Mouse (Mus musculus) megakaryocyte, embryonic 14.5 days (primary cell): ENCODE data around the gene Pla2g4e. TPM values are rescaled to one million over a fixed set of nuclear protein-coding genes. Genes with fewer than 3 reads are reported as not detected.

ENCODE experiments used
- H3K27me3 ChIP-seq: replicated peaks from 2 replicates; pipeline ENCODE3; 2012; ENCODE audit warnings: inconsistent platforms
- H3K36me3 ChIP-seq: replicated peaks from 2 replicates; pipeline ENCODE3; 2012; ENCODE audit warnings: low read length, inconsistent platforms, mixed read lengths
- H3K4me1 ChIP-seq: 2 replicates; pipeline ENCODE4 v1.6.1; 2012; ENCODE audit warnings: inconsistent platforms
- H3K4me3 ChIP-seq: replicated peaks from 2 replicates; pipeline ENCODE3; 2012; ENCODE audit warnings: moderate library complexity, mild to moderate bottlenecking, inconsistent platforms
- H3K9me3 ChIP-seq: 2 replicates; pipeline ENCODE4 v1.6.1; 2012; ENCODE audit warnings: inconsistent platforms
- FLI1 ChIP-seq: IDR thresholded peaks from 2 replicates; pipeline ENCODE4 v1.6.1; 2012; ENCODE audit warnings: low read length, inconsistent platforms, mixed read lengths
- GATA1 ChIP-seq: IDR thresholded peaks from 3 replicates; pipeline ENCODE4 v1.6.1; 2012; ENCODE audit warnings: mixed read lengths, low read length, inconsistent platforms, borderline replicate concordance
- polyA plus RNA-seq: library from polyadenylated mRNA; stranded (reverse); fragments of >175 nt; gene quantifications from 2 replicates; pipeline ENCODE4 v1.2.3, GENCODE M21; 2012; ENCODE audit warnings: low replicate concordance; ENCODE audit not compliant: insufficient read depth

Pla2g4e gene
- polyA plus RNA-seq, 1 experiment = 0.07 TPM

- peaks cover 93% of the 10 kb centered on the region for H3K36me3 ChIP-seq
- no peaks in the 10 kb centered on the region for H3K9me3 ChIP-seq
- no peak overlapping the region for H3K4me3 ChIP-seq
- H3K4me1 ChIP-seq = peaks cover 71% of the 10 kb centered on the region
- TF ChIP-seq GATA1 (no peak), FLI1 (no peak)
- no peaks in the 10 kb centered on the region for H3K27me3 ChIP-seq
These were observed 98.6 kb downstream of the Pla2g4e start for GRCm38 (mm10) chr2:120146543-120146942.

GRCm38 (mm10) chr2:120144390-120144789 lies 100.7 kb downstream of the Pla2g4e start:
- TF ChIP-seq FLI1 (no peak), GATA1 (no peak)
- Histone ChIP-seq H3K4me1 (peaks cover 69% of the 10 kb centered on the region), H3K9me3 (no peaks in the 10 kb centered on the region), H3K36me3 (peaks cover 92% of the 10 kb centered on the region), H3K4me3 (no peak overlapping the region), H3K27me3 (no peaks in the 10 kb centered on the region)

- Histone ChIP-seq H3K9me3 (no peaks in the 10 kb centered on the region), H3K36me3 (peaks cover 91% of the 10 kb centered on the region), H3K4me1 (peaks cover 64% of the 10 kb centered on the region), H3K4me3 (no peak overlapping the region), H3K27me3 (no peaks in the 10 kb centered on the region)
- no peak for TF ChIP-seq GATA1
- TF ChIP-seq FLI1 = no peak
These were observed 102.8 kb downstream of the Pla2g4e start for GRCm38 (mm10) chr2:120142336-120142735.

GRCm38 (mm10) chr2:120141671-120142070 lies 103.5 kb downstream of the Pla2g4e start:
- TF ChIP-seq FLI1 (no peak), GATA1 (no peak)
- peaks cover 64% of the 10 kb centered on the region for H3K4me1 ChIP-seq

GRCm38 (mm10) chr2:120140326-120140725 lies 104.8 kb downstream of the Pla2g4e start:
- Histone ChIP-seq H3K4me1 (peaks cover 69% of the 10 kb centered on the region), H3K36me3 (peaks cover 93% of the 10 kb centered on the region), H3K27me3 (no peaks in the 10 kb centered on the region), H3K4me3 (no peak overlapping the region), H3K9me3 (no peaks in the 10 kb centered on the region)
- TF ChIP-seq FLI1 = no peak
- TF ChIP-seq GATA1 = no peak

More at GRCm38 (mm10) chr2:120141671-120142070, 103.5 kb downstream of the Pla2g4e start:
- Histone ChIP-seq H3K27me3 (no peaks in the 10 kb centered on the region), H3K36me3 (peaks cover 91% of the 10 kb centered on the region), H3K4me3 (no peak overlapping the region), H3K9me3 (no peaks in the 10 kb centered on the region)

GRCm38 (mm10) chr2:120139091-120139490 lies 106.0 kb downstream of the Pla2g4e start:
- Histone ChIP-seq H3K9me3 (no peaks in the 10 kb centered on the region), H3K27me3 (no peaks in the 10 kb centered on the region), H3K36me3 (peaks cover 94% of the 10 kb centered on the region), H3K4me1 (peaks cover 76% of the 10 kb centered on the region), H3K4me3 (no peak overlapping the region)
- no peak for TF ChIP-seq FLI1
- no peak for TF ChIP-seq GATA1

GRCm38 (mm10) chr2:120137281-120137680 lies 107.9 kb downstream of the Pla2g4e start:
- no peaks in the 10 kb centered on the region for H3K9me3 ChIP-seq
- H3K27me3 ChIP-seq = no peaks in the 10 kb centered on the region
- H3K4me3 ChIP-seq = no peak overlapping the region
- peaks cover 96% of the 10 kb centered on the region for H3K36me3 ChIP-seq
- no peak for TF ChIP-seq GATA1
- no peak for TF ChIP-seq FLI1
- peaks cover 89% of the 10 kb centered on the region for H3K4me1 ChIP-seq

GRCm38 (mm10) chr2:120134453-120135075 lies 110.6 kb downstream of the Pla2g4e start:
- no peaks in the 10 kb centered on the region for H3K27me3 ChIP-seq
- H3K36me3 ChIP-seq = peaks cover 92% of the 10 kb centered on the region
- peak overlapping the region; percentile 70 for H3K4me3 ChIP-seq
- TF ChIP-seq FLI1 = no peak
- TF ChIP-seq GATA1 = no peak
- H3K9me3 ChIP-seq = no peaks in the 10 kb centered on the region
- H3K4me1 ChIP-seq = peaks cover 85% of the 10 kb centered on the region

- Histone ChIP-seq H3K27me3 (no peaks in the 10 kb centered on the region), H3K4me1 (peaks cover 90% of the 10 kb centered on the region), H3K9me3 (no peaks in the 10 kb centered on the region), H3K4me3 (no peak overlapping the region), H3K36me3 (peaks cover 95% of the 10 kb centered on the region)
- TF ChIP-seq FLI1 = no peak
- TF ChIP-seq GATA1 = no peak
These were observed 113.3 kb downstream of the Pla2g4e start for GRCm38 (mm10) chr2:120131881-120132280.

GRCm38 (mm10) chr2:120129252-120129908 lies 115.8 kb downstream of the Pla2g4e start:
- Histone ChIP-seq H3K36me3 (peaks cover 95% of the 10 kb centered on the region), H3K4me1 (peaks cover 89% of the 10 kb centered on the region), H3K27me3 (no peaks in the 10 kb centered on the region)

More at GRCm38 (mm10) chr2:120129252-120129908, 115.8 kb downstream of the Pla2g4e start:
- TF ChIP-seq GATA1 (no peak), FLI1 (no peak)
- H3K4me3 ChIP-seq = peak overlapping the region; percentile 29
- no peaks in the 10 kb centered on the region for H3K9me3 ChIP-seq
